16 mouse cellular contexts compared by ENCODE assay signal in the genomic region with DNA sequence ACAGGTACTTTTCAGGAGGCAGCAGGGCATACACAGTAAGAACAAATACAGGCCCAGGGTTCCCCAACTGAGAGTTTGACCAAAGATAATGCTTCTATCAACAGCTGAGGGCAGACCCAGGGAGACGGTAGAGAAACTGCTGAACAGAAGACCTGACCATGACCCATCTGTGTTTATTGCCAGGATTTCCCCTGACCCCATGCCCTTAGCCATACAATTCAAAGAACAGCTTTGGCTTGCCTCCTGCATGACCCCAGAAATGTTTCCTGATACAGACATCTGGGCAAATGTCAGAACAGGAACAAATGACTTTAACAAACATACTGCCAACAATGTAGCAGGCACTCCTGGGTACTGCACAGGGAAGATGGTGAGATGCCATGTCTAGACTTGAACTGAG. TPM values are rescaled to one million over a fixed set of nuclear protein-coding genes. Genes with fewer than 3 reads are reported as not detected.
A peak's percentile ranks its signal among the peaks of the same experiment; 100 is the strongest.
DNase-seq lines count a peak whose midpoint lies in the region; ATAC-seq and TF ChIP-seq lines count a peak whose summit lies in the region.
"Had no signal": no experiment of that assay in that cellular context is flagged by ENCODE, and none has a peak within 500 bp of the region (broad histone marks: within the 10 kb centered on the region; RNA-seq: fewer than 3 reads in every experiment).

No protein-coding gene starts in this region.

- no peak overlapping the region for H3K4me3 ChIP-seq in gastrocnemius, adult 2 months
- H3K4me3 ChIP-seq in liver, postnatal 0 days (ENCODE audit: low read depth, low read length): no peak overlapping the region
- H3K4me3 ChIP-seq in forebrain, embryonic 10.5 days: no peak overlapping the region
- H3K4me3 ChIP-seq: forebrain, embryonic 12.5 days; left cerebral cortex, adult 2 months; lung, embryonic 15.5 days; stomach, embryonic 15.5 days had no signal

- no peaks in the 10 kb centered on the region for H3K4me1 ChIP-seq in liver, postnatal 0 days (ENCODE audit: insufficient read depth)
- H3K4me1 ChIP-seq in forebrain, embryonic 10.5 days: 0 out of 2 replicates have a peak, but pooled peaks cover 4% of the 10 kb centered on the region
- H3K4me1 ChIP-seq: forebrain, embryonic 12.5 days; lung, embryonic 15.5 days had no signal

- H3K27ac ChIP-seq in gastrocnemius, adult 2 months: peak overlapping the region; percentile 48
- no peak overlapping the region for H3K27ac ChIP-seq in liver, postnatal 0 days (ENCODE audit: low read depth)
- H3K27ac ChIP-seq in forebrain, embryonic 10.5 days: no peak overlapping the region
- H3K27ac ChIP-seq: forebrain, embryonic 12.5 days; left cerebral cortex, adult 2 months; lung, embryonic 15.5 days; stomach, embryonic 15.5 days had no signal

- H3K9ac ChIP-seq in liver, postnatal 0 days (replicated peaks): no peak overlapping the region
- H3K9ac ChIP-seq: forebrain, embryonic 12.5 days; lung, embryonic 15.5 days; stomach, embryonic 15.5 days had no signal

- no peaks in the 10 kb centered on the region for H3K27me3 ChIP-seq in liver, postnatal 0 days (ENCODE audit: insufficient read depth, low read length)
- no peaks in the 10 kb centered on the region for H3K27me3 ChIP-seq in forebrain, embryonic 10.5 days (ENCODE audit: poor library complexity, severe bottlenecking)
- H3K27me3 ChIP-seq: forebrain, embryonic 12.5 days; lung, embryonic 15.5 days; stomach, embryonic 15.5 days had no signal

- peak; percentile 39; the same call in 1 of the 2 replicates for TF ChIP-seq EP300 in liver, postnatal 0 days (IDR thresholded peaks at IDR 0.05; ENCODE audit: low read depth)

- intact Hi-C loops in gastrocnemius, adult 2 months (cut with DNase I): no loop called here

- 29% methylated on average over 1 of the region's 1 CpGs for WGBS in liver, postnatal 0 days (ENCODE audit: insufficient replicate concordance)
- WGBS in forebrain, embryonic 10.5 days: 42% methylated on average over 1 of the region's 1 CpGs

- H3K4me2 ChIP-seq in liver, postnatal 0 days (ENCODE audit: low read depth, low read length): no peak overlapping the region
- H3K4me2 ChIP-seq: forebrain, embryonic 12.5 days; heart, embryonic 11.5 days; lung, embryonic 15.5 days; stomach, embryonic 15.5 days had no signal

- TF ChIP-seq CTCF in gastrocnemius, adult 2 months (IDR thresholded peaks at IDR 0.05): no peak
- no peak for TF ChIP-seq CTCF in liver, postnatal 0 days (IDR thresholded peaks at IDR 0.05; ENCODE audit: low read depth)

- no peaks in the 10 kb centered on the region for H3K36me3 ChIP-seq in liver, postnatal 0 days (replicated peaks; ENCODE audit: insufficient read depth, low read length)
- H3K36me3 ChIP-seq in forebrain, embryonic 10.5 days (replicated peaks): no peaks in the 10 kb centered on the region
- H3K36me3 ChIP-seq: forebrain, embryonic 12.5 days; lung, embryonic 15.5 days; stomach, embryonic 15.5 days had no signal

- ATAC-seq in liver, postnatal 0 days: no peak
- ATAC-seq in granulocyte monocyte progenitor cell, adult 5-6 weeks (replicated peaks; ENCODE audit: poor library complexity, severe bottlenecking): no peak

- no peak for DNase-seq in gastrocnemius, adult 2 months
- no peak for DNase-seq in gastrocnemius, adult 18-20 months (ENCODE audit: low spot score)
- DNase-seq in urinary bladder, postnatal 14 days (ENCODE audit: low spot score): peak; percentile 9
- DNase-seq in urinary bladder, postnatal 25 days (ENCODE audit: low spot score): no peak
- DNase-seq in liver, postnatal 0 days: no peak
- DNase-seq in forebrain, embryonic 10.5 days (ENCODE audit: extremely low spot score, low spot score): no peak
- no peak for DNase-seq in B cell, adult 2 months
- DNase-seq: cerebellum, adult 11 months had no signal

- H3K9me3 ChIP-seq in liver, postnatal 0 days (ENCODE audit: low read length): no peaks in the 10 kb centered on the region
- H3K9me3 ChIP-seq in forebrain, embryonic 10.5 days: no peaks in the 10 kb centered on the region
- H3K9me3 ChIP-seq: forebrain, embryonic 12.5 days; lung, embryonic 15.5 days; stomach, embryonic 15.5 days had no signal

RNA-seq across cellular contexts. Expression of a gene that starts 36.6 kb away (rescaled TPM):
- total RNA-seq in gastrocnemius, adult 2 months (2021): 10 to 100 TPM in 1 of 2 experiments, 1 to 10 TPM in 1; 7.1 to 18.9 TPM
- 1 to 10 TPM; 1.1 to 2.1 TPM for total RNA-seq in gastrocnemius, adult 18-20 months (2021)
- polyA plus RNA-seq in liver, postnatal 0 days (2015; fragmentation: Nextera tagmentation; extraction: Ambion mirVana): 0.13 and 0.14 TPM in 2 replicates
- total RNA-seq in granulocyte monocyte progenitor cell, adult 5-6 weeks (2014; fragmentation: Nextera tagmentation): not detected in 2 replicates
- not detected in 2 replicates for total RNA-seq in granulocyte monocyte progenitor cell, adult 5-6 weeks (2017)
- 0.90 and 1.2 TPM in 2 replicates for polyA plus RNA-seq in forebrain, embryonic 10.5 days (2016; fragmentation: Nextera tagmentation; extraction: Ambion mirVana)
- total RNA-seq: MEL; neutrophil, adult 5-6 weeks had no signal
